Mouse (Mus musculus): Measurements from ENCODE around the gene Mfge8. TPM values are rescaled to one million over a fixed set of nuclear protein-coding genes. Genes with fewer than 3 reads are reported as not detected.

Mfge8 gene
- polyA plus RNA-seq, 1 experiment from 2014 or later: 147 TPM

DNA sequence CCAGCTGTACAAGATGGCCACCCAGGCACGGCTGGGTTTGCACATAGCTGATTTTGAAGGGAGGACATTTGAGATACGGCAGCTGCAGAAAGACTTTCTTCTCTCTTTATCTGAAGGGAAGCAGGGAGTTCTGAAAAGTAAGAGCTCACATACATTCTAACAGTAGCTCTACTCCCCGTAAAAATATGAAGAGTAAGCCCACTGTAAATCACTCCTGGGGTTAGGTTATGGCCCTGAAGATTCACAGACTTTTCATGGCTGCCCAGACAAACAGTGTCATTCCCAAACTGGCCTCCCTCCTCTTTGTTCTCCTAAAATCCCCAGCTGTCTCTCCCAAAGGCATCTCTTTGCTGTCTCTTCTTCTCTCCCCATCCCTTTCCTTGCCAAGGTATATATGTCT, 24.9 kb upstream of the Mfge8 start:
- ATAC-seq (ENCODE audit: low read depth): no peak
- H3K9me3 ChIP-seq (ENCODE audit: control insufficient read depth, low read length): no peaks in the 10 kb centered on the region
- WGBS: 70% methylated on average over 3 of the region's 3 CpGs
- DNase-seq (ENCODE audit: low spot score): no peak
- H3K4me1 ChIP-seq (ENCODE audit: control insufficient read depth, insufficient read depth, low read length): no peaks in the 10 kb centered on the region
- H3K4me3 ChIP-seq (ENCODE audit: low read depth, low read length): no peak overlapping the region
- no peak overlapping the region for H3K4me2 ChIP-seq (ENCODE audit: low read depth, low read length)
- H3K27me3 ChIP-seq (replicated peaks; ENCODE audit: control insufficient read depth, insufficient read depth, low read length): no peaks in the 10 kb centered on the region
- no peak overlapping the region for H3K27ac ChIP-seq (replicated peaks; ENCODE audit: low read depth, low read length)
- H3K9ac ChIP-seq (ENCODE audit: low read depth, low read length): no peak overlapping the region
- no peaks in the 10 kb centered on the region for H3K36me3 ChIP-seq (ENCODE audit: control insufficient read depth, insufficient read depth, low read length)

- no peaks in the 10 kb centered on the region for H3K36me3 ChIP-seq (ENCODE audit: control insufficient read depth, insufficient read depth, low read length)
- H3K4me1 ChIP-seq (ENCODE audit: control insufficient read depth, insufficient read depth, low read length): no peaks in the 10 kb centered on the region
- DNase-seq (ENCODE audit: low spot score): no peak
- H3K9me3 ChIP-seq (ENCODE audit: control insufficient read depth, low read length): no peaks in the 10 kb centered on the region
- H3K4me3 ChIP-seq (ENCODE audit: low read depth, low read length): no peak overlapping the region
- WGBS: 71% methylated on average over 1 of the region's 1 CpGs
- no peak overlapping the region for H3K9ac ChIP-seq (ENCODE audit: low read depth, low read length)
- no peak overlapping the region for H3K27ac ChIP-seq (replicated peaks; ENCODE audit: low read depth, low read length)
- ATAC-seq (ENCODE audit: low read depth): no peak
- H3K4me2 ChIP-seq (ENCODE audit: low read depth, low read length): no peak overlapping the region
- no peaks in the 10 kb centered on the region for H3K27me3 ChIP-seq (replicated peaks; ENCODE audit: control insufficient read depth, insufficient read depth, low read length)
Observed at GRCm38 (mm10) chr7:79171782-79172181, 22.9 kb upstream of the Mfge8 start.

GRCm38 (mm10) chr7:79167006-79167562, 18.2 kb upstream of the Mfge8 start:
- H3K27me3 ChIP-seq (replicated peaks; ENCODE audit: control insufficient read depth, insufficient read depth, low read length): no peaks in the 10 kb centered on the region
- H3K27ac ChIP-seq (replicated peaks; ENCODE audit: low read depth, low read length): no peak overlapping the region
- peaks cover 4% of the 10 kb centered on the region; the same call in 1 of the 2 replicates for H3K9me3 ChIP-seq (ENCODE audit: control insufficient read depth, low read length)
- no peak for ATAC-seq (ENCODE audit: low read depth)
- WGBS: 82% methylated on average over 14 of the region's 14 CpGs
- H3K4me3 ChIP-seq (ENCODE audit: low read depth, low read length): no peak overlapping the region
- no peaks in the 10 kb centered on the region for H3K36me3 ChIP-seq (ENCODE audit: control insufficient read depth, insufficient read depth, low read length)
- no peaks in the 10 kb centered on the region for H3K4me1 ChIP-seq (ENCODE audit: control insufficient read depth, insufficient read depth, low read length)
- DNase-seq (ENCODE audit: low spot score): no peak
- H3K4me2 ChIP-seq (ENCODE audit: low read depth, low read length): no peak overlapping the region
- H3K9ac ChIP-seq (ENCODE audit: low read depth, low read length): no peak overlapping the region

- Histone ChIP-seq H3K4me3 (ENCODE audit: low read depth, low read length) (no peak overlapping the region), H3K4me2 (ENCODE audit: low read depth, low read length) (no peak overlapping the region), H3K9ac (ENCODE audit: low read depth, low read length) (no peak overlapping the region), H3K27ac (replicated peaks; ENCODE audit: low read depth, low read length) (no peak overlapping the region), H3K4me1 (ENCODE audit: control insufficient read depth, insufficient read depth, low read length) (no peaks in the 10 kb centered on the region), H3K27me3 (replicated peaks; ENCODE audit: control insufficient read depth, insufficient read depth, low read length) (no peaks in the 10 kb centered on the region), H3K9me3 (ENCODE audit: control insufficient read depth, low read length) (peaks cover 4% of the 10 kb centered on the region; the same call in 1 of the 2 replicates), H3K36me3 (ENCODE audit: control insufficient read depth, insufficient read depth, low read length) (no peaks in the 10 kb centered on the region)
- no peak for ATAC-seq (ENCODE audit: low read depth)
- DNase-seq (ENCODE audit: low spot score): no peak
- 74% methylated on average over 1 of the region's 1 CpGs for WGBS
Observed at GRCm38 (mm10) chr7:79159406-79159805, 10.5 kb upstream of the Mfge8 start.

DNA sequence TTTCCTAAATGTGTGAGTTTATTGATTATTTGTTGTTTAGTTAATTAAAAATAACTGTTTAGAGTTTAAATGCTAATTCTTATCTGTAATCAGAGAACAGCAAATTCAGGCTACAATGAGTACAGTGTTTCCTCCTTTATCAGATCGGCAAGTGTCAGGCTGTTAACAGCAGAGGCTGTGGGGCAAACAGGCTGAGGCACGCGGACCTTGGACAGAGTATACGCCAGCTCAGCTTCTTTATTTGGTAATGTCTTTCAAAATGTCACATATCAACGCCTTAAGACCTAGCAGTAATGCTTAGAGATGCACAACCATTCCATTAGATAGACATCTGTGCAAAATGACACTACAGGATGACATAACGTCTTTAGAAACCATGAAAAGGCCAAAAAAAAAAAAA, 662 bp upstream of the Mfge8 start:
- peak overlapping the region; percentile 78; the same call in 1 of the 2 replicates for H3K4me2 ChIP-seq (ENCODE audit: low read depth, low read length)
- 0 out of 2 replicates have a peak, but pooled peaks cover 8% of the 10 kb centered on the region for H3K36me3 ChIP-seq (ENCODE audit: control insufficient read depth, insufficient read depth, low read length)
- H3K27me3 ChIP-seq (replicated peaks; ENCODE audit: control insufficient read depth, insufficient read depth, low read length): no peaks in the 10 kb centered on the region
- H3K9ac ChIP-seq (ENCODE audit: low read depth, low read length): 0 out of 2 replicates have a peak overlapping the region, but pooled peaks have one; percentile 78
- H3K4me3 ChIP-seq (ENCODE audit: low read depth, low read length): no peak overlapping the region
- peaks cover 13% of the 10 kb centered on the region for H3K4me1 ChIP-seq (ENCODE audit: control insufficient read depth, insufficient read depth, low read length)
- 54% methylated on average over 6 of the region's 6 CpGs for WGBS
- no peaks in the 10 kb centered on the region for H3K9me3 ChIP-seq (ENCODE audit: control insufficient read depth, low read length)
- DNase-seq (ENCODE audit: low spot score): no peak
- H3K27ac ChIP-seq (replicated peaks; ENCODE audit: low read depth, low read length): no peak overlapping the region
- no peak for ATAC-seq (ENCODE audit: low read depth)

- WGBS: under 1% methylated on average over 13 of the region's 20 CpGs
- H3K9me3 ChIP-seq (ENCODE audit: control insufficient read depth, low read length): no peaks in the 10 kb centered on the region
- no peak overlapping the region; the same call in 1 of the 2 replicates for H3K27ac ChIP-seq (replicated peaks; ENCODE audit: low read depth, low read length)
- peaks cover 13% of the 10 kb centered on the region for H3K4me1 ChIP-seq (ENCODE audit: control insufficient read depth, insufficient read depth, low read length)
- no peak for DNase-seq (ENCODE audit: low spot score)
- ATAC-seq (ENCODE audit: low read depth): no peak
- no peaks in the 10 kb centered on the region for H3K27me3 ChIP-seq (replicated peaks; ENCODE audit: control insufficient read depth, insufficient read depth, low read length)
- peaks cover 19% of the 10 kb centered on the region; the same call in 1 of the 2 replicates for H3K36me3 ChIP-seq (ENCODE audit: control insufficient read depth, insufficient read depth, low read length)
- peak overlapping the region; percentile 78 for H3K4me2 ChIP-seq (ENCODE audit: low read depth, low read length)
- H3K9ac ChIP-seq (ENCODE audit: low read depth, low read length): peak overlapping the region; percentile 78
- H3K4me3 ChIP-seq (ENCODE audit: low read depth, low read length): peak overlapping the region; percentile 74
Observed at GRCm38 (mm10) chr7:79147931-79148653, 768 bp downstream of the Mfge8 start.

DNA sequence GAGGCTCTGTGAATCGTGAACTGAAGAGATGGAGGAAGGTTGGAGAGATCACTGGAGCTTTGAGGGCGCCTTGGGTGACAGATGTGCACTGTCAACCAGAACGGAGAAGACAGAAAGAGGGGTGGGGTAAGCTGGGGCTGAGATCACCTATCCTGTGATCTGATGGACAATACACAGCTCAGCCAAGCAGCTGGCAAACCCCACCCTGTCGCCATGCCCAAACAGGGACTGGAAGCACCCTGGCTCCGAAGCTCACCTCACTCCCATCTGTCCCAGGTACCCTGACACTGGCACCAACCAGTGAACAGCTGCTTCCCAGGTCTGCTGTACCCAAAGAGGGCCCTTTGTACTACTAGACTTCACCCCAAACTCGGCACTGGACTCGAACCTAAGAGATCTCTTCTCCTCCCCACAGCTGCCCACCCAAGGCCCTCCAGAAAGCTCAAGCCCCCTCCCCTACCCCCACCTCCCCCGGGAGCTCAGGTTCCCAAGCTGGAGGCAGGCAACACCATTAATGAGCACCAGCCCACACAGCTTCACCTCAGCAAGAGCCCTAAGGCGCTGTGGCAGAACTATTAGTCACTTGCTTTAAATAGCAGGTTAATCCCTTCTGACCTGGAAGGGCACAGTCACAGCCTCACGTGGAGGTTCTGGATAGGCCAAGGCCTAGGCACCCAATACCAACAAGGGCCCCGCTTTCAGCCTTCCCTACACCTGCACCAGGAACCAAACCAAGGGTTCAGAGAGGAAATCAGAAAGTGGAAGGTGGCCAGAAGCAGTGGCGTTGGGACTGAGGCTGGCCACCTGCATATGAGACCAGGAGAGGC, 1.6 kb downstream of the Mfge8 start:
- Histone ChIP-seq H3K4me3 (ENCODE audit: low read depth, low read length) (peak overlapping the region; percentile 74), H3K27ac (replicated peaks; ENCODE audit: low read depth, low read length) (no peak overlapping the region), H3K4me2 (ENCODE audit: low read depth, low read length) (peak overlapping the region; percentile 78), H3K9me3 (ENCODE audit: control insufficient read depth, low read length) (no peaks in the 10 kb centered on the region), H3K4me1 (ENCODE audit: control insufficient read depth, insufficient read depth, low read length) (peaks cover 13% of the 10 kb centered on the region), H3K36me3 (ENCODE audit: control insufficient read depth, insufficient read depth, low read length) (peaks cover 24% of the 10 kb centered on the region; the same call in 1 of the 2 replicates), H3K9ac (ENCODE audit: low read depth, low read length) (peak overlapping the region; percentile 78), H3K27me3 (replicated peaks; ENCODE audit: control insufficient read depth, insufficient read depth, low read length) (no peaks in the 10 kb centered on the region)
- 41% methylated on average over 11 of the region's 12 CpGs for WGBS
- ATAC-seq (ENCODE audit: low read depth) (no peak), DNase-seq (ENCODE audit: low spot score) (no peak)

- peaks cover 41% of the 10 kb centered on the region for H3K36me3 ChIP-seq (ENCODE audit: control insufficient read depth, insufficient read depth, low read length)
- H3K9ac ChIP-seq (ENCODE audit: low read depth, low read length): no peak overlapping the region
- H3K4me3 ChIP-seq (ENCODE audit: low read depth, low read length): no peak overlapping the region
- 36% methylated on average over 7 of the region's 8 CpGs for WGBS
- ATAC-seq (ENCODE audit: low read depth): peak; percentile 51; the same call in 1 of the 2 replicates
- H3K4me2 ChIP-seq (ENCODE audit: low read depth, low read length): no peak overlapping the region
- no peaks in the 10 kb centered on the region for H3K27me3 ChIP-seq (replicated peaks; ENCODE audit: control insufficient read depth, insufficient read depth, low read length)
- no peaks in the 10 kb centered on the region for H3K4me1 ChIP-seq (ENCODE audit: control insufficient read depth, insufficient read depth, low read length)
- H3K9me3 ChIP-seq (ENCODE audit: control insufficient read depth, low read length): no peaks in the 10 kb centered on the region
- DNase-seq (ENCODE audit: low spot score): peak; percentile 68
- no peak overlapping the region for H3K27ac ChIP-seq (replicated peaks; ENCODE audit: low read depth, low read length)
Observed at GRCm38 (mm10) chr7:79140897-79141296, 8.0 kb downstream of the Mfge8 start.
